Mouse (Mus musculus): ENCODE data around the gene Ran. TPM values are rescaled to one million over a fixed set of nuclear protein-coding genes. Genes with fewer than 3 reads are reported as not detected.
A peak's percentile ranks its signal among the peaks of the same experiment; 100 is the strongest.

Ran gene
- polyA plus RNA-seq, 1 experiment from 2014 or later: 426 TPM

DNA sequence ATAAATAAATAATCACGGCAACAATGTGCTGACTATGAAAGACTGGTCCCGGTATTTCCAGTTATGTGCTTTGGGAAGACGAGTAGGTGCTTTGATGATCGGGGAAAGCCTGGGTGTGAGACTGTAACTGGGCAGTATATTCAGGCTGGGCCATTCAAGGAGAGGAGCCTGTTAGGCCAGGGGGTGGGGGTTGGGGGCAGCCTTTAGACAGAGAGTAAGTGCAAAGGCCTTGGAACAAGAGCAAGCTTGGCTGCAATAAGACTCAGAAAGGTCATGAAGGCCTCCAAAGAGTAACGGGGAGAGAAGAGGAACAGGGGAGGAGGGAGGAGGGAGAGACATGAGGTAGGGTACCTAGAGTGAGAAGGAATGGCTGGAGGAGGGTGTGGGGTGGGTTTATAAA lies 4.3 kb upstream of the Ran start:
- Histone ChIP-seq H3K4me2 (no peak overlapping the region), H3K4me1 (replicated peaks) (0 out of 2 replicates have a peak, but pooled peaks cover 4% of the 10 kb centered on the region), H3K4me3 (no peak overlapping the region), H3K9me3 (replicated peaks) (no peaks in the 10 kb centered on the region), H3K27me3 (replicated peaks) (no peaks in the 10 kb centered on the region), H3K9ac (no peak overlapping the region), H3K36me3 (no peaks in the 10 kb centered on the region), H3K27ac (ENCODE audit: poor library complexity, severe bottlenecking) (no peak overlapping the region)
- ATAC-seq (ENCODE audit: insufficient number of reproducible peaks, low FRiP score): no peak
- 83% methylated on average over 5 of the region's 5 CpGs for WGBS

- Histone ChIP-seq H3K9me3 (replicated peaks) (no peaks in the 10 kb centered on the region), H3K4me3 (no peak overlapping the region), H3K9ac (no peak overlapping the region), H3K27ac (ENCODE audit: poor library complexity, severe bottlenecking) (no peak overlapping the region), H3K27me3 (replicated peaks) (no peaks in the 10 kb centered on the region), H3K36me3 (no peaks in the 10 kb centered on the region), H3K4me1 (replicated peaks) (peaks cover 8% of the 10 kb centered on the region; the same call in 1 of the 2 replicates), H3K4me2 (no peak overlapping the region)
- WGBS: 85% methylated on average over 3 of the region's 3 CpGs
- no peak for ATAC-seq (ENCODE audit: insufficient number of reproducible peaks, low FRiP score)
Measured at GRCm38 (mm10) chr5:129016370-129016769, 3.5 kb upstream of the Ran start.

DNA sequence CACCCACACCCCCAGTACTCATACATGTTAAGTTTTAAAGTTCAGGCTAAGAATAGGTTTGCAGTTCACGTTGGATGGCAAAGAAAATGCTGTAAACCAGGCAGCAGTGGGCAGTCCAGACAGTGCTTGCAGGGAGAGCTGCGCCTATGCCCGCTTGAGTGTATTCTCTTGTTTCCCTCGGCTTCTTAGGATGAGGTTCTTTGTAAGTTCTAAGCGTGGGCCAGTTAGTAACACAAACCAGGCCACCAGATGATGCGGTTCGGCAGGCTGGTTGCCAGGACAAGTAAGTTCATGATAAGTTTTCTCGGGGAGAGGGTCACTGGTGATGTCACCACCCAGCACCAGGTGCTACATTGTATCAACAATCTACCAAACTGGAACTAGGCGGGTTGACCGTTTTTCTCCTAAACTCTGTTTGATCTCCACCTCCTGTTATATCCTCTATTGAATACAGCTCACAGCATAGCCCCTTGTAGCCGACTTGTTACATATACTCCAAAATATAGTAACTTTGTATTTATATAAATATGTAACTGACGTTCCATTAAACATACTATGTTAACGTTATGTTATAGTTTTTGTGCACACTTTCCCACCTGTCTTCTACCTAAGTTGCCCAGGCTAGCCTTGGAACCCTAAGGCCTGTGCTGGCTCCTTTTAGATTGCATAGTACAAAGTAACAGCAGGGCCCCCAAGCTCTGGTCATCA lies 933 bp upstream of the Ran start:
- Histone ChIP-seq H3K27me3 (replicated peaks) (no peaks in the 10 kb centered on the region), H3K36me3 (peaks cover 17% of the 10 kb centered on the region)
- WGBS: 74% methylated on average over 13 of the region's 13 CpGs

GRCm38 (mm10) chr5:129020300-129020668 lies 415 bp downstream of the Ran start:
- Histone ChIP-seq H3K4me1 (replicated peaks) (peaks cover 16% of the 10 kb centered on the region), H3K9ac (peak overlapping the region; percentile 94)
- ATAC-seq (ENCODE audit: insufficient number of reproducible peaks, low FRiP score): peak; percentile 82

More for the DNA sequence above, 933 bp upstream of the Ran start:
- no peaks in the 10 kb centered on the region for H3K9me3 ChIP-seq (replicated peaks)
- H3K4me2 ChIP-seq: peak overlapping the region; percentile 71
- no peak for ATAC-seq (ENCODE audit: insufficient number of reproducible peaks, low FRiP score)
- peak overlapping the region; percentile 91 for H3K27ac ChIP-seq (ENCODE audit: poor library complexity, severe bottlenecking)
- H3K4me3 ChIP-seq: peak overlapping the region; percentile 83
- H3K4me1 ChIP-seq (replicated peaks): peaks cover 16% of the 10 kb centered on the region
- H3K9ac ChIP-seq: peak overlapping the region; percentile 81

DNA sequence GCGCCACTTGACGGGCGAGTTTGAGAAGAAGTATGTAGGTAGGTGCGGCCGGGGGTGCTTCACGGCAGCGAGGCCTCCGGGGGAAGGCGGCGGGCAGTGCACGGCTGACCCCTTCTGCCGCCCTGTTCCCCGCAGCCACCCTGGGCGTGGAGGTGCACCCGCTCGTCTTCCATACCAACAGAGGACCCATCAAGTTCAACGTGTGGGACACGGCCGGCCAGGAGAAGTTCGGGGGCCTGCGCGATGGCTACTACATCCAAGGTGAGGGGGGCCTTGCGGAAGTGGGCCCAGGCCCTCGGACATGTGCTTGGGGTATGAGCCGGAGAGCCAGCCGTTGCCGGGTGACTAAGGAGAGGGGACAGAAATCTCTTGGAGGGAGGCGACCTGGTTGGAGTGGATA lies 862 bp downstream of the Ran start:
- Histone ChIP-seq H3K36me3 (peaks cover 33% of the 10 kb centered on the region), H3K27ac (ENCODE audit: poor library complexity, severe bottlenecking) (peak overlapping the region; percentile 94), H3K9ac (peak overlapping the region; percentile 94), H3K4me1 (replicated peaks) (peaks cover 16% of the 10 kb centered on the region), H3K4me3 (peak overlapping the region; percentile 83), H3K27me3 (replicated peaks) (no peaks in the 10 kb centered on the region), H3K9me3 (replicated peaks) (no peaks in the 10 kb centered on the region), H3K4me2 (peak overlapping the region; percentile 95)
- 0 out of 2 replicates have a peak, but pooled peaks have one; percentile 9 for ATAC-seq (ENCODE audit: insufficient number of reproducible peaks, low FRiP score)
- 2% methylated on average over 28 of the region's 28 CpGs for WGBS

More at GRCm38 (mm10) chr5:129020300-129020668, 415 bp downstream of the Ran start:
- under 1% methylated on average over 55 of the region's 56 CpGs for WGBS
- Histone ChIP-seq H3K9me3 (replicated peaks) (no peaks in the 10 kb centered on the region), H3K36me3 (peaks cover 28% of the 10 kb centered on the region), H3K4me3 (peak overlapping the region; percentile 83), H3K27ac (ENCODE audit: poor library complexity, severe bottlenecking) (peak overlapping the region; percentile 94), H3K27me3 (replicated peaks) (no peaks in the 10 kb centered on the region), H3K4me2 (peak overlapping the region; percentile 95)

DNA sequence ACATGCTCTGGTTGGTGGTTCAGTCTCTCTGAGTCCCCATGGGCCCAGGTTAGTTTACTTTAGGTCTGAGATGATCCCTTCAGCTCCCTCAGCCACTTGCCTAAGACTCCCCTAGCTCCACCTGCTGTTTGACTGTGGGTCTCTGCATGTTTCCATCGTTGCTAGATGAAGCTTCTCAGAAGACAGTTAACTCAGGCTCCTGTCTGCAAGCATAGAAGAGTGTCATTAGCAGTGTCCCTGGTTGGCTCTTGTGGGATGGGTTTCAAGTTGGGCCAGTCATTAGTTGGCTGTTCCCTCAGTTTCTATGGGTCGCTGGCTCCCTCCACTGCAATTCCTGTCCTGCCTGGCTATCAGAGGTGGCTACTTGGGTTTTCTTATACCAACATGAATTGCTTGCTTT lies 5.2 kb downstream of the Ran start:
- WGBS: 44% methylated on average over 2 of the region's 2 CpGs
- no peak for ATAC-seq (ENCODE audit: insufficient number of reproducible peaks, low FRiP score)
- H3K9me3 ChIP-seq (replicated peaks): no peaks in the 10 kb centered on the region

GRCm38 (mm10) chr5:129025725-129026124 lies 5.9 kb downstream of the Ran start:
- peaks cover 12% of the 10 kb centered on the region for H3K4me1 ChIP-seq (replicated peaks)
- H3K36me3 ChIP-seq: peaks cover 38% of the 10 kb centered on the region
- H3K9me3 ChIP-seq (replicated peaks): no peaks in the 10 kb centered on the region
- H3K4me2 ChIP-seq: no peak overlapping the region
- ATAC-seq (ENCODE audit: insufficient number of reproducible peaks, low FRiP score): no peak
- H3K4me3 ChIP-seq: no peak overlapping the region
- WGBS: 91% methylated on average over 2 of the region's 2 CpGs
- H3K27me3 ChIP-seq (replicated peaks): no peaks in the 10 kb centered on the region
- H3K27ac ChIP-seq (ENCODE audit: poor library complexity, severe bottlenecking): no peak overlapping the region
- H3K9ac ChIP-seq: no peak overlapping the region

More for the DNA sequence above, 5.2 kb downstream of the Ran start:
- Histone ChIP-seq H3K4me3 (no peak overlapping the region), H3K4me1 (replicated peaks) (peaks cover 12% of the 10 kb centered on the region), H3K9ac (no peak overlapping the region), H3K27me3 (replicated peaks) (no peaks in the 10 kb centered on the region), H3K36me3 (peaks cover 38% of the 10 kb centered on the region), H3K27ac (ENCODE audit: poor library complexity, severe bottlenecking) (no peak overlapping the region), H3K4me2 (no peak overlapping the region)

GRCm38 (mm10) chr5:129026171-129026570 lies 6.3 kb downstream of the Ran start:
- H3K36me3 ChIP-seq: peaks cover 38% of the 10 kb centered on the region
- H3K27ac ChIP-seq (ENCODE audit: poor library complexity, severe bottlenecking): no peak overlapping the region
- H3K9me3 ChIP-seq (replicated peaks): no peaks in the 10 kb centered on the region
- no peak for ATAC-seq (ENCODE audit: insufficient number of reproducible peaks, low FRiP score)
- H3K4me1 ChIP-seq (replicated peaks): peaks cover 11% of the 10 kb centered on the region
- no peak overlapping the region for H3K4me3 ChIP-seq
- WGBS: 85% methylated on average over 3 of the region's 3 CpGs
- no peaks in the 10 kb centered on the region for H3K27me3 ChIP-seq (replicated peaks)
- H3K4me2 ChIP-seq: no peak overlapping the region
- no peak overlapping the region for H3K9ac ChIP-seq

GRCm38 (mm10) chr5:129026637-129027036 lies 6.8 kb downstream of the Ran start:
- H3K4me1 ChIP-seq (replicated peaks): peaks cover 6% of the 10 kb centered on the region
- no peak overlapping the region for H3K27ac ChIP-seq (ENCODE audit: poor library complexity, severe bottlenecking)
- no peak for ATAC-seq (ENCODE audit: insufficient number of reproducible peaks, low FRiP score)
- peaks cover 38% of the 10 kb centered on the region for H3K36me3 ChIP-seq
- H3K9me3 ChIP-seq (replicated peaks): no peaks in the 10 kb centered on the region
- WGBS: 86% methylated on average over 1 of the region's 1 CpGs
- no peaks in the 10 kb centered on the region for H3K27me3 ChIP-seq (replicated peaks)
- H3K4me2 ChIP-seq: no peak overlapping the region
- H3K9ac ChIP-seq: no peak overlapping the region
- H3K4me3 ChIP-seq: no peak overlapping the region

DNA sequence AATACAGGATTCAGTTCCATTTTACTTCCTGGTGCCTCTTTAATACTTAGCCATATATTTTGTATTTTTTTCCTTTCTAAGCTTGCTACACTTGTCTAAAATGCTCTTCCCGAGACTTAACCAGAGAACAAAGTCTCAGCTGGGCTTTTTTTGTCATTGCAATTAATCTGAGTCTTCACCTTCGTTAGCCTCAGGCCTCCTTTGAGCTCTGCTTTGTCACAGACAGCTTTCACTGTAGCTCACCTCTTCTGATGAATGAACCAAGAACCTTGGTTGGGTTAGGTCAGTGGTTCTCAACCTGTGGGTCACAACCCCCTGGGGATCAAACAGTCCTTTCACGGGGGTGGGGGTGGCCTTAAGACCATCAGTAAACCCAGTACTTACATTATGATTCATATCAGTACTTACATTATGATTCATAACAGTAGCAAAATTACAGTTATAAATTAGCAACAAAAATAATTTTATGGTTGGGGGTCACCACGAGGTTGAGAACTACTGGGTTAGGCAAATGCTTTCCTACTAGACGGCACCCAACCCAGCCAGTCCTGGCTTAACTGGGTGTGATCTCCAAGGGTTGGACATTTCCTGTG lies 9.4 kb downstream of the Ran start:
- Histone ChIP-seq H3K9me3 (replicated peaks) (peaks cover 4% of the 10 kb centered on the region; the same call in 1 of the 2 replicates), H3K4me2 (no peak overlapping the region), H3K27me3 (replicated peaks) (no peaks in the 10 kb centered on the region), H3K4me3 (no peak overlapping the region), H3K36me3 (peaks cover 21% of the 10 kb centered on the region), H3K27ac (ENCODE audit: poor library complexity, severe bottlenecking) (no peak overlapping the region), H3K9ac (no peak overlapping the region), H3K4me1 (replicated peaks) (no peaks in the 10 kb centered on the region)
- 78% methylated on average over 5 of the region's 5 CpGs for WGBS
- no peak for ATAC-seq (ENCODE audit: insufficient number of reproducible peaks, low FRiP score)

GRCm38 (mm10) chr5:129036678-129037077 lies 16.8 kb downstream of the Ran start:
- WGBS: 85% methylated on average over 5 of the region's 5 CpGs
- no peak overlapping the region for H3K27ac ChIP-seq (ENCODE audit: poor library complexity, severe bottlenecking)
- no peaks in the 10 kb centered on the region for H3K36me3 ChIP-seq
- no peak for ATAC-seq (ENCODE audit: insufficient number of reproducible peaks, low FRiP score)
- H3K27me3 ChIP-seq (replicated peaks): no peaks in the 10 kb centered on the region
- peaks cover 4% of the 10 kb centered on the region; the same call in 1 of the 2 replicates for H3K9me3 ChIP-seq (replicated peaks)
- H3K4me3 ChIP-seq: no peak overlapping the region
- no peak overlapping the region for H3K4me2 ChIP-seq
- no peak overlapping the region for H3K9ac ChIP-seq
- H3K4me1 ChIP-seq (replicated peaks): no peaks in the 10 kb centered on the region

All from heart, embryonic 12.5 days (tissue).